Mouse (Mus musculus) adrenal gland, postnatal 36 days (tissue): Measurements from ENCODE around the gene Cnot10. TPM values are rescaled to one million over a fixed set of nuclear protein-coding genes. Genes with fewer than 3 reads are reported as not detected.

Source experiments
- DNase-seq, 2 experiments: peaks; one replicate each; pipeline ENCODE4 v3.0.0; 2021; ENCODE audit warnings: mixed read lengths in 1 of 2
- total RNA-seq, 2 experiments: library from RNA; stranded (reverse); gene quantifications; 2 replicates each; pipeline ENCODE4 v1.2.3; 2021

Cnot10 gene
- total RNA-seq, 2 experiments from 2014 or later: 34.0 to 34.4 TPM

- peak; percentile 75 to 87 for DNase-seq
Measured at GRCm38 (mm10) chr9:114583812-114584182, 56.2 kb downstream of the Cnot10 start.

DNA sequence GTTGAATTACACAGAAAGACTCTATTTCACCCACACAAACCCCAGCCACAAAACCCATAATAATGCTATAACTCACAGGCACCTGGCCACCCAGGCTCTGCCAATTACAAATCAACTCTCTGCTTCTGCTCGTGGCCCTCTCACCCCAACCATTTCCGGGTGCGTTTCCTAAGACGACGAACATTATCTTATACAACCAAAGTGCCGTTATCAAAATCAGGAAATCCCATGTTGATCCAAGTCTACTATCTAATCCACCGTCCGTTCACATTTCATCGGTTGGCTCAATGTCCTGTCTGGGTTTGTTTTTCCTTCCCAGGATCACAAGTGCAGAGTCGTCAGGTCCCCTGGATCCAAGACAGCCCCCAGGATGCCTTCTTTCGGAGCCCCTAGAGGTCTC is 61.3 kb downstream of the Cnot10 start:
- DNase-seq: no peak

GRCm38 (mm10) chr9:114576001-114576400 is 64.0 kb downstream of the Cnot10 start:
- no peak for DNase-seq

- no peak for DNase-seq
Measured at GRCm38 (mm10) chr9:114573528-114573927, 66.5 kb downstream of the Cnot10 start.

DNA sequence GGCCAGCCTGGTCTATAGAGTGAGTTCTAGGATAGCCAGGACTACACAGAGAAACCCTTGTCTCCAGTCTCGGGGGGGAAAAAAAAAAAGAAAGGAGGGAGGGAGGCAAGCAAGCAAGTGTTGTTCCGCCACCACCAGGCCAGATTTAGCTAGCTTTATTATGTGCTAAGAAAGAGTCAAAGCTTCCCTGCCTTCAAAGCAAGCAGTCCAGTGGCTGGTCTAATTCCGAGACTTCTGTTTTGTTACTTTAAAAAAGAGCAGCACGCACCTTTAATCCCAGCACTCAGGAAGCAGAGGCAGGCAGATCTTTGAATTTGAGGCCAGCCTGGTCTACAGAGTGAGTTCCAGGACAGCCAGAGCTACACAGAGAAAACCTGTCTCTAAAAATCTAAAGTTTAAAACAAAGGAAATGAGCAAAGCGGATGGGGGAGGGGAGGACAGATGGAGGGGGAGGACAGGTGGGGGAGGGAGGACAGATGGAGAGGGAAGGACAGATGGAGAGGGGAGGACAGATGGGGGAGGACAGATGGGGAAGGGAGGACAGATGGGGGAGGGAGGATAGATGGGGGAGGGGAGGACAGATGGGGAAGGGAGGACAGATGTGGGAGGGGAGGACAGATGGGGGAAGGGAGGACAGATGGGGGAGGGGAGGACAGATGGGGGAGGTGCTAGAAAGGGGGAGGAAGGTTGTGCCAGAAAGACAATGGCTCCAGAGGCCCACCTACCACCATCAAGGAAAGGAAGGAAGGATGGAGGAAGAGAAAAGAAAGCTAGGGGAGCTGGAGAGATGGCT is 71.1 kb downstream of the Cnot10 start:
- DNase-seq: no peak

DNA sequence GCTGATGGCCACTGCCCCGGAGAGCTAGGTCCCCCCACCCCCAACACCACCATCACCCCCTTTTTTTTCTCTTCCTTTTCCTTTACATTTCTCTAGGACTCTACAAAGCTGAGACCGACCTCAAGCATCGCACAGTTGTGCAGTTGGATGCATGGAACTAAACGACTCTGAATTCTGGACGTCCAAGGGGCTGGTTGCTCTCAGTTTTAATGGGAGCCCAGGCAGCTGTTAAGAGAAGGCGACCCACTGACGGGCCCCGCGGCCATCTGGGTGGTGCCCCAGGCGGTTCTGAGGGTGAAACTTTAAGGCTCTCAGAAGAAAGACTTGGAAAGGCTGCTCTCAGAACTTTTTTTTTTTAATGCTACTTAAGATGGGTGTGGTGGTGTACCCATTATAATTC is 75.3 kb downstream of the Cnot10 start:
- no peak for DNase-seq

- no peak for DNase-seq
Measured at GRCm38 (mm10) chr9:114563761-114564606, 76.0 kb downstream of the Cnot10 start, which contains the start of gene Trim71. Trim71 (minus strand) TSS chr9:114564369.

GRCm38 (mm10) chr9:114562919-114563751 is 76.8 kb downstream of the Cnot10 start:
- no peak for DNase-seq

DNA sequence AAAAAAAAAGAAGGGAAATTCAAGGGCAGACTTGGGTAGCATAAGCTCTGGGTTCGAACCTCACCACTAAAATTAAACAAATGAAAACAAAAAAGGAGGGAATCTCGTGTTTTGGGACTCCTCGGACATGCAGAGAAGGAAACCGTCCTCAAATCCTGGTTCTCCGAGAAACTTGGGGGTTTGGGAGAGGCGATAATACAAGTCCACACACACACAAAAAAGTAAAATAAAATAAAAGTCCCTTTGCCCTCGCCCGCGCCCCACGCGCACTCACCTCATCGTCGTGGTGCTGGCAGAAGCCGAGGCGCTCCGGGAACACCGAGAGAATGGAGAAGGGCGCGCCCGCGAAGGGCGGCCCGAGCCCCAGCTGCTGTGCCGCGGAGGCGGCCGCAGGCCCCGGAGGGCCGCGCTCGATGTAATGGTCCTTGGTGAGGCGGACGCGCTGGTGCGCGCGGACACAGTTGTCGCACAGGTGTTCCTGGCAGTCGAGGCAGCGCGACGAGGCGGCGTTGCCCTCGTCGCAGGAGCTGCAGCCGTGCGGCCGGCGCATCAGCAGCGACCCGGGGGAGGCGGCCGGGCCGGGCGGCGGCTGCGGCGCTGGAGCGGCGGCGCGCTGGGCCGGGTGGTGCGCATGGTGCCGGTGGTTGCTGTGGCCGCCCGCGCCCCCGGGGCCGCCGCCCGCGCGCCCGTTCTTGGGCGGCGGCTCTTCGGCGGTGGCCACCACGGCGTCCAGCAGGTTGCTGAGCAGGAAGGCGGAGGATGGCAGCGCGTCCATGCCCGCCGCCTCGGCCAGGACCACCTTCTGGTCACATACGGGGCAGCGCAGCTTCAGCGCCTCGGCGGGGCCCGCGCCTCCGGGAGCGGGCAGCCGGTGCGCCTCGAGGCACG is 77.7 kb downstream of the Cnot10 start:
- no peak for DNase-seq

DNA sequence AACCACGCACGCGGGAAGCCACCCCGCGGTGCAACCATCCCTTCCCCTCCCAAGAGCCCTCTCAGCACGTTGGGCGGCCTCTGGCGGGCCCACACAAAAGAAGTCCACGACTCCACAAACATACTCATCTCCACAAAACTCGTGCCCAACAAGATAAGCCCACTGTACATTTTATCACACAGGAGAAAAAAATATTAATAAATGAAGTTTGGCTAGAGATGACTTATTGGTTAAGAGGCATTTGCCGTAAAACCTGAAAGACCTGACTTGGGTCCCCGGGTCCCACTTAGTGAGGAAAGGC is 78.4 kb downstream of the Cnot10 start:
- DNase-seq: no peak

DNA sequence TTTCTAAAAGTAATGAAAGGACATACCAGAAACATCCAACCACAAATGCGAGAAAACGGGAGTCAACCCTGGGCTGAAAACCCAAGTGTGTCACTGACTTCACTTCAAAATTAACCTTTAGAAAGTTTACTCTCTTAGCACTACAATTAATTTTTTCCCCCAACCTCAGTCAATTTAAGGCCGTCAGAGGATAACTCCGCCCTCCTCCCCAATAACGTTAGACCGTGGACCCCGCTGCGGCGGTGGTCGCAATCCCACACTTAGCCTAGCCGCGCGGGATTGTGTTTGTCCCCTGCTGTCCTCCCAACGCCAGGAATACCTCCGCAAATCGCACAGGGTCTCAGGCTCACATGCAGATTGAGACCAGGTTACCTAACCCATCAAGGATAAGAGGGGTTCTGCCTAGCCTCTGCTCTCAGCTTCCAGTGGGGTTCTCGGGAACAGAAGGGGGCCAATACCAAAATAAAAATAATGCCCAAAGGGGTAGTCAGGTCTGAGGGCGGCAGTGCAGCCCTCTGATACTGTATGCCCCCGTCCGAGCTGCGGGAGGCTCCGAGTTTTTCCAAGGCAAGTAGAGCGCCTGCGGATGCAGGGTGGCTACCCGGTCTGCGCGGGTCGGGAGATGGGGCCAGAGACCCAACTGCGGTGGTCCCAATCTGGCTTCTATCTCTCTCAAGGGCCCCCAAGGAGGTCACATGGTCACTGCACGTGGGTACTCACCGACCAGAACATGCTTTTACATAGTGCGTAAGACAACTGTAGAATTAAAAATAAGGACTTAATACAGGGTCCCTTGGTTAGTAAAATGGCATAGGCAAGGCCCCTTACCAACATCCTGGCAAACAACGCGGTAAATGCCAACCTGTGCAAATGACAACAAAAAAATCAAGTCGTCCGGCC is 79.0 kb downstream of the Cnot10 start:
- no peak for DNase-seq

DNA sequence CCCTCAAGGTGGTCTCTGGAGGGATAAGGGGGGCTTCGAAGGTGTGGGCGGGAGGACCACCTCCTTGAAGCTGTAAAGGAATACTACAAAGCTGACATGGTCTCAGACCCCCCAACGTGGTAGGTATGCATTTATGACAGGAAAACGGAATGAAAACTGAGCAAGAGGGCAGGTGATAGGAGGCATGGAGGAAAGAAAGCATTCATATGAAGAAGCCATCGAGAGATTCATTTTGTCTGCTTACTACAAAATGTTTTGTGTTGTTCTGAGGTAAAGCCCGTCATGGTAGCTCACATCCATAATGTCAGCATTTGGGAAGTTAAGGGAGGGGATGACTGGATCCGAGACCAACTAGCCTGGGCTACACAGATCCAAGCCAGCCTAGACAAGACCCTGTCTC is 79.8 kb downstream of the Cnot10 start:
- DNase-seq: no peak

DNA sequence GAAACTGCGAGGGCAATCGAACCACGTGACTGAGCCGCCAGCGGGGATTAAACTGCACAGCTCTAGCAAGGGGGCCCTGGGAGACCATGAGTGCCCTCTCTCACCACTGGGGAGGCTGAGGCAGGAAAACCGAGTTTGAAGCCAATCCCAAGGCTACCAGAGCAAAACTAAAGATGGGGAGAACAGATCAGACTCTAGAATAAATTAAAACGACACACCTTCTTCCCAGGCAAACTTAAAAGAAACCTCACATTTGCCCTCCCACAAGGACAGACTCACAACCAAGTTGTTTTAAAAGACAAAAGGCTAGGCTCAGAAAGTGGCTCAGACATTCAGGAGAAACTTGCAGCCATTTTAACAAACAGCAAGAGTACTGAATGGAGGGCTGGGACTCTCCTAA is 82.9 kb downstream of the Cnot10 start:
- no peak for DNase-seq

- no peak for DNase-seq
Measured at GRCm38 (mm10) chr9:114556276-114556855, 83.6 kb downstream of the Cnot10 start.

DNA sequence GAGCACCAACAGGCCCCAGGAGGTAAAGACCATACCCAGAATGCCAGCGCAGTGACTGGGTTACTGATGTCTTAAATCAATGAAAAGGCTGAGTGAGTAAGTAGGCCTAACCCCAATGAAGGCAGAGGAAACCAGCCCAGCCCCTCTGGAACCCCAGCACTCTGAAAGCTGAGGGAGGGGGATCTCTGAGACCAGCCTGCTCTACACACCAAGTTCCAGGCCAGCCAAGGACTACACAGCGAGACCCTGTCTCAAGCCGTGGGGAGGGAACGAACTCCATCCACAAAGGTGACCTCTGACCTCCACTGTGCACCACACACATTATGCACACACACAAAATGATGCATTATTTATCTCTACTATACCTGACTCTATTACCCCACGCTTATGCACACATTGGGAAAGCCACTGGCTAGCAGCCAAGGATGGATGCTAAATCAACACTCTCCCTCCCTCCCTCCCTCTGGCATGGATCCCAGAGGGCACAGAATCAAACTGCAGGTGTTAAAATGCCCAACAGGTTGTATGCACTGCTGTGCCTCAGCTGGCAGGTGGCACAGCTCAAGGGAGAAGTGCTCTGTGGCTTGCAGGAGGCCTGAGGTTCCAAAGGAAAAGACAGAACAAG is 85.5 kb downstream of the Cnot10 start:
- DNase-seq: no peak

- no peak for DNase-seq
Measured at GRCm38 (mm10) chr9:114553828-114554227, 86.2 kb downstream of the Cnot10 start.

GRCm38 (mm10) chr9:114550033-114550432 is 90.0 kb downstream of the Cnot10 start:
- DNase-seq: no peak

- no peak for DNase-seq
Measured at GRCm38 (mm10) chr9:114549117-114549516, 90.9 kb downstream of the Cnot10 start.

DNA sequence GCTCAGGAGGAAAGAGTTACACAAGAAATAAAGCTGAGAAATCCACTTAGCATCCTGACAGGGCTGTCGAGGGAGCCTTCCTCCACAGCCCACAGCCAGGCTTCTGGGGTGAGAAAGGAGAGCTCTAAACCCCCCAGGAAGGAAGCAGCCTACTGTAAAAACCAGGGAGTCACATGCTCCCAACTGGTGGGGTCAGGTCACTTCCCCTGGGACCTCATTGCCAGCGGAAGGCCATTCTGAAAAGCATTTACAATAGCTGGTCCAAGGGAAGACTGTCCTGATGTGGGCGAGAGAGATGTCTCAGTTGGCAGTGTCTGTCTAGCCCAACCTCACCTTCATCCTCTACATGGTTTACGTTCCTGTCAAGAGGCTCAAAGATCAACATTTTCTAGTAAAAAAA is 91.5 kb downstream of the Cnot10 start:
- DNase-seq: peak in 1 of 2 experiments; percentile 37

- no peak for DNase-seq
Measured at GRCm38 (mm10) chr9:114547643-114548077, 92.3 kb downstream of the Cnot10 start.
